Mouse (Mus musculus) spleen, adult 2 months (tissue): ENCODE results near the gene Hist2h2ac. TPM values are rescaled to one million over a fixed set of nuclear protein-coding genes. Genes with fewer than 3 reads are reported as not detected.

Experiments
- DNase-seq, 2 experiments: peaks; one replicate each; pipeline versions ENCODE4 v3.0.0 to v3.0.0-alpha.2; 2012 to 2021; ENCODE audit warnings: low spot score in 2 of 2, low read depth in 1 of 2
- H3K27ac ChIP-seq: fragments of 200-500 bp; 2 replicates; pipeline ENCODE4 v1.5.1; 2012; ENCODE audit warnings: low read length, inconsistent platforms; ENCODE audit not compliant: insufficient read depth
- H3K27me3 ChIP-seq: fragments of 200-500 bp; 2 replicates; pipeline ENCODE4 v1.6.1; 2012; ENCODE audit warnings: mild to moderate bottlenecking, moderate library complexity, low read length, inconsistent platforms; ENCODE audit not compliant: control insufficient read depth, insufficient read depth
- H3K36me3 ChIP-seq: fragments of 200-500 bp; 2 replicates; pipeline ENCODE4 v1.6.1; 2012; ENCODE audit warnings: mild to moderate bottlenecking, low read length, inconsistent platforms; ENCODE audit not compliant: control insufficient read depth, insufficient read depth
- H3K4me1 ChIP-seq: fragments of 200-500 bp; 2 replicates; pipeline ENCODE4 v1.6.1; 2011; ENCODE audit warnings: inconsistent platforms; ENCODE audit not compliant: control insufficient read depth, insufficient read depth, insufficient read length
- H3K4me3 ChIP-seq: fragments of 200-500 bp; 2 replicates; pipeline ENCODE4 v1.5.1; 2011; ENCODE audit warnings: mild to moderate bottlenecking, inconsistent platforms; ENCODE audit not compliant: insufficient read depth, insufficient read length; ENCODE audit errors: extremely low read depth
- CTCF ChIP-seq: fragments of 200-500 bp; IDR thresholded peaks from 2 replicates; pipeline ENCODE4 v1.5.1; 2011; ENCODE audit warnings: mild to moderate bottlenecking, inconsistent platforms; ENCODE audit not compliant: insufficient read depth, insufficient read length, insufficient replicate concordance; ENCODE audit errors: extremely low read depth
- POLR2A ChIP-seq: fragments of 200-500 bp; IDR thresholded peaks from 2 replicates; pipeline ENCODE4 v1.6.1; 2011; ENCODE audit warnings: low read depth, low read length, inconsistent platforms
- WGBS: fragments of 180-500 bp; shearing (Covaris S2); methylation state at CpG from one replicate; pipeline ENCODE4 v1.1.7; 2018; 5-methylcytosine and 5-hydroxymethylcytosine counted together
- polyA plus RNA-seq: library from polyadenylated mRNA; depleted of rRNA; stranded (reverse); fragments of >200 nt; gene quantifications from 2 replicates; pipeline ENCODE4 v1.2.3, GENCODE M21; 2012; rRNA removed

Hist2h2ac gene
- polyA plus RNA-seq, 1 experiment, result 31.1 TPM

- Histone ChIP-seq H3K4me1 (peaks cover 14% of the 10 kb centered on the region; the same call in 1 of the 2 replicates), H3K36me3 (peaks cover 8% of the 10 kb centered on the region), H3K4me3 (peak overlapping the region; percentile 60), H3K27ac (peak overlapping the region; percentile 91), H3K27me3 (no peaks in the 10 kb centered on the region)
- 13% methylated on average over 18 of the region's 18 CpGs for WGBS
- no peak for DNase-seq
- no peak for TF ChIP-seq POLR2A
- TF ChIP-seq CTCF, result no peak
Measured at GRCm38 (mm10) chr3:96171583-96172196, 49.0 kb downstream of the Hist2h2ac start.

GRCm38 (mm10) chr3:96170976-96171545 lies 49.6 kb downstream of the Hist2h2ac start:
- 60% methylated on average over 10 of the region's 10 CpGs for WGBS
- peak overlapping the region; percentile 13 for H3K27ac ChIP-seq
- no peak for DNase-seq
- TF ChIP-seq CTCF, result no peak
- TF ChIP-seq POLR2A, result no peak
- H3K4me1 ChIP-seq, result peaks cover 14% of the 10 kb centered on the region; the same call in 1 of the 2 replicates
- H3K27me3 ChIP-seq, result no peaks in the 10 kb centered on the region
- H3K36me3 ChIP-seq, result peaks cover 6% of the 10 kb centered on the region
- H3K4me3 ChIP-seq, result no peak overlapping the region

Other genes with a start within 250 kb of the Hist2h2ac start
- 60.1 and 91.7 TPM in 2 replicates for gene Plekho1, start 224.9 kb downstream of the Hist2h2ac start, polyA plus RNA-seq
- 2.0 and 2.5 TPM in 2 replicates for gene Vps45, start 162.4 kb downstream of the Hist2h2ac start, polyA plus RNA-seq
- gene Otud7b, start 116.4 kb downstream of the Hist2h2ac start, polyA plus RNA-seq, result 11.1 and 19.8 TPM in 2 replicates
- 2.1 and 2.7 TPM in 2 replicates for gene Mtmr11, start 58.9 kb downstream of the Hist2h2ac start, polyA plus RNA-seq
- gene Sf3b4, start 48.5 kb downstream of the Hist2h2ac start, polyA plus RNA-seq, result 62.2 and 91.8 TPM in 2 replicates
- 2.0 and 3.5 TPM in 2 replicates for gene Sv2a, start 39.7 kb downstream of the Hist2h2ac start, polyA plus RNA-seq
- 24.6 and 38.8 TPM in 2 replicates for gene Bola1, start 1.2 kb downstream of the Hist2h2ac start, polyA plus RNA-seq
- 3.0 and 5.2 TPM in 2 replicates for gene Hist2h2ab, start 1.0 kb downstream of the Hist2h2ac start, polyA plus RNA-seq
- gene Hist2h2be, start 239 bp upstream of the Hist2h2ac start, polyA plus RNA-seq, result 3.3 and 4.2 TPM in 2 replicates
- 66.4 and 158 TPM in 2 replicates for gene Hist2h3c2, start 18.2 kb upstream of the Hist2h2ac start, polyA plus RNA-seq
- gene Hist2h2aa2, start 19.4 kb upstream of the Hist2h2ac start, polyA plus RNA-seq, result 169 and 177 TPM in 2 replicates
- gene Hist2h2aa1, start 24.6 kb upstream of the Hist2h2ac start, polyA plus RNA-seq, result 95.6 and 174 TPM in 2 replicates
- not detected in 2 replicates for gene Hist2h3c1, start 25.8 kb upstream of the Hist2h2ac start, polyA plus RNA-seq
- 9.3 and 15.4 TPM in 2 replicates for gene Hist2h4, start 42.4 kb upstream of the Hist2h2ac start, polyA plus RNA-seq
- gene Hist2h3b, start 47.8 kb upstream of the Hist2h2ac start, polyA plus RNA-seq, result 102 and 177 TPM in 2 replicates
- gene Hist2h2bb, start 48.9 kb upstream of the Hist2h2ac start, polyA plus RNA-seq, result 14.7 and 15.9 TPM in 2 replicates
- 5.2 and 6.0 TPM in 2 replicates for gene Fcgr1, start 73.1 kb upstream of the Hist2h2ac start, polyA plus RNA-seq
- not detected in 2 replicates for gene BC107364, start 231.4 kb upstream of the Hist2h2ac start, polyA plus RNA-seq